Mouse (Mus musculus) B cell, adult 2 months (primary cell): ENCODE results near the gene Ttll11.

Experiments
- DNase-seq, 2 experiments: peaks; one replicate each; pipeline ENCODE4 v3.0.0; 2022

Gene Ttll11

GRCm38 (mm10) chr2:35761458-35761857 lies 218.3 kb downstream of the Ttll11 start:
- DNase-seq, result no peak

- DNase-seq, result no peak
Measured at GRCm38 (mm10) chr2:35760867-35761266, 218.8 kb downstream of the Ttll11 start.

- DNase-seq, result no peak
Measured at GRCm38 (mm10) chr2:35760352-35760751, 219.4 kb downstream of the Ttll11 start.

- peak; percentile 65 to 67 for DNase-seq
Measured at GRCm38 (mm10) chr2:35756467-35756866, 223.2 kb downstream of the Ttll11 start.

GRCm38 (mm10) chr2:35751781-35752505 lies 227.8 kb downstream of the Ttll11 start:
- no peak for DNase-seq

- DNase-seq, result no peak
Measured at GRCm38 (mm10) chr2:35750533-35751141, 229.1 kb downstream of the Ttll11 start.

- DNase-seq, result no peak
Measured at GRCm38 (mm10) chr2:35747371-35748035, 232.2 kb downstream of the Ttll11 start.

- no peak for DNase-seq
Measured at GRCm38 (mm10) chr2:35746638-35747037, 233.1 kb downstream of the Ttll11 start.

GRCm38 (mm10) chr2:35745876-35746275 lies 233.8 kb downstream of the Ttll11 start:
- no peak for DNase-seq

- no peak for DNase-seq
Measured at GRCm38 (mm10) chr2:35739669-35740254, 240.0 kb downstream of the Ttll11 start.

- DNase-seq, result peak; percentile 25 to 37
Measured at GRCm38 (mm10) chr2:35737467-35738027, 242.2 kb downstream of the Ttll11 start.

GRCm38 (mm10) chr2:35736061-35736460 lies 243.7 kb downstream of the Ttll11 start:
- DNase-seq, result no peak

GRCm38 (mm10) chr2:35735001-35735400 lies 244.7 kb downstream of the Ttll11 start:
- peak; percentile 41 to 53 for DNase-seq

- DNase-seq, result peak; percentile 69 to 73
Measured at GRCm38 (mm10) chr2:35731671-35732449, 247.9 kb downstream of the Ttll11 start.

GRCm38 (mm10) chr2:35729077-35730065 lies 250.3 kb downstream of the Ttll11 start:
- peak in 1 of 2 experiments; percentile 17 for DNase-seq

- DNase-seq, result no peak
Measured at GRCm38 (mm10) chr2:35728633-35729032, 251.1 kb downstream of the Ttll11 start.

- DNase-seq, result no peak
Measured at GRCm38 (mm10) chr2:35723691-35724090, 256.0 kb downstream of the Ttll11 start.

- no peak for DNase-seq
Measured at GRCm38 (mm10) chr2:35723267-35723666, 256.4 kb downstream of the Ttll11 start.

GRCm38 (mm10) chr2:35722821-35723220 lies 256.9 kb downstream of the Ttll11 start:
- no peak for DNase-seq

GRCm38 (mm10) chr2:35720956-35721355 lies 258.8 kb downstream of the Ttll11 start:
- no peak for DNase-seq

- DNase-seq, result no peak
Measured at GRCm38 (mm10) chr2:35720550-35720949, 259.2 kb downstream of the Ttll11 start.
